Mouse (Mus musculus) intestine, postnatal 0 days (tissue): ENCODE measurements around the gene Kansl1. TPM values are rescaled to one million over a fixed set of nuclear protein-coding genes. Genes with fewer than 3 reads are reported as not detected.

Experiments used
- ATAC-seq: fragments of 200-750 bp; cut with Nextera tagmentation; 2 replicates; pipeline ENCODE4 v1.8.0; 2017; ENCODE audit warnings: mild to moderate bottlenecking, moderate TSS enrichment, moderate library complexity
- H3K27ac ChIP-seq: fragments of 300-500 bp; sonication (generic); 2 replicates; pipeline ENCODE4 v1.5.1; 2014; ENCODE audit warnings: mild to moderate bottlenecking, low read depth, low read length, moderate library complexity
- H3K27me3 ChIP-seq: fragments of 300-500 bp; sonication (generic); replicated peaks from 2 replicates; pipeline ENCODE4 v1.6.1; 2014; ENCODE audit warnings: low read length, mixed read lengths; ENCODE audit not compliant: control insufficient read depth, insufficient read depth
- H3K36me3 ChIP-seq: fragments of 300-500 bp; sonication (generic); 2 replicates; pipeline ENCODE4 v1.6.1; 2014; ENCODE audit warnings: mild to moderate bottlenecking, moderate library complexity; ENCODE audit not compliant: control insufficient read depth, insufficient read depth
- H3K4me1 ChIP-seq: fragments of 300-500 bp; sonication (generic); replicated peaks from 2 replicates; pipeline ENCODE4 v1.6.1; 2014; ENCODE audit warnings: antibody characterized with exemption, low read length, mixed read lengths; ENCODE audit not compliant: control insufficient read depth, insufficient read depth
- H3K4me2 ChIP-seq: fragments of 300-500 bp; sonication (generic); replicated peaks from 2 replicates; pipeline ENCODE4 v1.6.1; 2014; ENCODE audit warnings: low read depth, mild to moderate bottlenecking, moderate library complexity
- H3K4me3 ChIP-seq: fragments of 300-500 bp; sonication (generic); 2 replicates; pipeline ENCODE4 v1.5.1; 2014; ENCODE audit warnings: low read depth, low read length
- H3K9ac ChIP-seq: fragments of 300-500 bp; sonication (generic); 2 replicates; pipeline ENCODE4 v1.6.1; 2014; ENCODE audit warnings: mild to moderate bottlenecking, low read depth, low read length
- H3K9me3 ChIP-seq: fragments of 300-500 bp; sonication (generic); 2 replicates; pipeline ENCODE4 v1.6.1; 2016; ENCODE audit warnings: mixed run types; ENCODE audit not compliant: control insufficient read depth
- CTCF ChIP-seq: sonication (generic); IDR thresholded peaks from 2 replicates; pipeline ENCODE4 v1.5.1; 2016; ENCODE audit warnings: low read depth, mild to moderate bottlenecking, control low read depth, antibody characterized with exemption, moderate library complexity
- WGBS: fragments of 180-500 bp; shearing (Covaris S2); extraction: QIAGEN DNeasy Blood & Tissue Kit; methylation state at CpG from one replicate; pipeline ENCODE4 v1.1.7; 2014; 5-methylcytosine and 5-hydroxymethylcytosine counted together
- polyA plus RNA-seq: library from polyadenylated mRNA; unstranded; fragments of >200 nt; fragmentation: Nextera tagmentation; extraction: Ambion mirVana; gene quantifications from 2 replicates; pipeline ENCODE4 v1.2.1, GENCODE M21; 2015

The Kansl1 gene
- polyA plus RNA-seq, result 8.1 and 9.0 TPM in 2 replicates

DNA sequence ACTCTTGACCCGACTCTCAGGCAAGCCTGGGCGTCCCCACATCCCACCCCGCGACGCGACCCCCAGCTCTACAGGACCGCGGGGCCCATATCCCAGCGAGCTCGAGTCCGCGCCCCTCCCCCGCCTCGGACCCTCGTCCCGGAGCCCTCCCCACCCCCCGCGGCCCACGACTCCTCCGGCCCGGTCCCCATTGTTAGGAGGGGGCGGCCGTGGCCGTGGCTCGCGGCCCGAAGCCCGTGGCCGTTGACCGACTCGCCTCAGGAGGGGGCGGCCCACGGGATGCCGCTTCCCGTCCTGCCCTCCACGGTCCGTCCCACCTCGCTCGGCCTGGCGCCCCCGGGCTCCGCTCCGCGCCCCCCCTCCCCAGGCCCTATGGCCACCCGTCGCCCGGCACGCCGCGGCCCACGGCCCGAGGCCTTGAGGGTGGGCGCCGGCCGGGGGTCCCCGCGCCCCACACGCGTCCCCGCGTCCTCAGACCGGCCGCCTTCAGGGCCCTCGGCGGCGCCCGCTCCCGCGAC is at the start of gene Kansl1:
TSS of gene Kansl1 (minus strand) at position 111 of the 518 bp plus-strand sequence.
- no peak for TF ChIP-seq CTCF
- no peaks in the 10 kb centered on the region for H3K9me3 ChIP-seq
- H3K4me2 ChIP-seq, result peak within 1 kb of the TSS; percentile 94
- no peaks in the 10 kb centered on the region; the same call in 1 of the 2 replicates for H3K4me1 ChIP-seq
- ATAC-seq, result peak; percentile 75
- H3K27me3 ChIP-seq, result no peaks in the 10 kb centered on the region
- H3K27ac ChIP-seq, result peak within 1 kb of the TSS; percentile 57
- peak within 1 kb of the TSS; percentile 96 for H3K9ac ChIP-seq
- H3K36me3 ChIP-seq, result no peaks in the 10 kb centered on the region
- peak within 1 kb of the TSS; percentile 99 for H3K4me3 ChIP-seq
- under 1% methylated on average over 51 of the region's 69 CpGs for WGBS

DNA sequence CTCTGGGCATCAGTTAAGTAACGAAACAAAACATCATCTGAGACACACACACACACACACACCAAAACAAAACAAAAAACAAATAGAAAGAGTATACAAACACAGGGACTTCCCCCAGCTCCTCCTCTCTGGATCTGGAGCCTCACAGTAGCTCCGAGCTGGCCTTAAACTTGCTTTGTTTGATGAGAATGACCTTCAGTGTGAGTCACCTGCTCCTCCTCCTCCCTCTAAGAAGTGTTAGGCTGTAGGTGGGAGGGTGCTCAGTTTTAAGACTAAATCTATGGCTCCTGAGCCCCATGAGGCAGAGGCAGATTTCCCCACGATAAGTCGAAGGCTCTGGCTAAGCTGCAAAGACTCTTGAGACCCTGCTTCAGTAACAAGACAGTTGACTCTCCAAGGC is 43.8 kb upstream of the Kansl1 start:
- no peak for ATAC-seq
- Histone ChIP-seq H3K4me2 (no peak overlapping the region), H3K27me3 (no peaks in the 10 kb centered on the region), H3K36me3 (peaks cover 50% of the 10 kb centered on the region), H3K27ac (no peak overlapping the region), H3K9me3 (no peaks in the 10 kb centered on the region), H3K4me1 (no peaks in the 10 kb centered on the region), H3K4me3 (no peak overlapping the region), H3K9ac (no peak overlapping the region)
- 78% methylated on average over 4 of the region's 4 CpGs for WGBS
- no peak for TF ChIP-seq CTCF

DNA sequence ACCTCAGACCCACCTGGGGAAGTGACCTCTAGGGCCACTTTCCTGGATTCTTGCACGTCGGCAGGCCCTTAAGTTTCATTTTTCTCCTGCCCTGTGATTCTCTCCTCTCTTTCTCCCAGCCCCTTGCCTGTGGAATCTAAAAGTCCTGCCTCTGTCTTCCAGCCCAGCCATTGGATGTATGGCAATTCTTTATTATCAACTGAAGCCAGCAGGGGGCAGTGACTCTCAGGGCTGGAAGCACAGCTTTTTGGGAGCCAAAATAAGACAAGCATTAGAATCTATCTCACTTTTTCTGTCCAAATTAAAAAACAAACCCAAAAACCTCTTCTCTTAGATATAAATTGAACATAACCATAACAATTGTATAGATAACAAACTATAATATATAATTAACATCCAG is 41.9 kb upstream of the Kansl1 start:
- Histone ChIP-seq H3K9ac (no peak overlapping the region), H3K9me3 (no peaks in the 10 kb centered on the region), H3K4me3 (no peak overlapping the region), H3K36me3 (peaks cover 49% of the 10 kb centered on the region), H3K27me3 (no peaks in the 10 kb centered on the region), H3K4me1 (no peaks in the 10 kb centered on the region), H3K4me2 (no peak overlapping the region), H3K27ac (no peak overlapping the region)
- 85% methylated on average over 2 of the region's 2 CpGs for WGBS
- peak; percentile 74 for TF ChIP-seq CTCF
- ATAC-seq, result no peak

DNA sequence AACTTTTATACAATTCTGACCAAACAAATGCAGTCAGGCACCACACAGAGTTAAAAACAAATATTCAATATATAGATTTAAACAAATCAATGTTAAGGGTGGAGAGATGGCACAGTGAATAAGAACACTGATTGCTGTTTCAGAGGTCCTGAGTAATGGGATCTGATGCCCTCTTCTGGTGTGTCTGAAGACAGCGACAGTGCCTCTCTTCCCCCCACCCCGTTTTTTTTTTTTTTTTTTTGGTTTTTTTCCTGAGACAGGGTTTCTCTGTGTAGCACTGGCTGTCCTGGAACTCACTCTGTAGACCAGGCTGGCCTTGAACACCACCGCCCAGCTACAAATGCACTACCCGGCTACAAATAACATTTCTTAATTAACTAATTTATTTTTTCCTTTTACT is 39.8 kb upstream of the Kansl1 start:
- Histone ChIP-seq H3K4me3 (no peak overlapping the region), H3K4me1 (no peaks in the 10 kb centered on the region), H3K4me2 (no peak overlapping the region), H3K9me3 (no peaks in the 10 kb centered on the region), H3K36me3 (peaks cover 49% of the 10 kb centered on the region), H3K9ac (no peak overlapping the region), H3K27me3 (no peaks in the 10 kb centered on the region), H3K27ac (no peak overlapping the region)
- no peak for TF ChIP-seq CTCF
- 89% methylated on average over 4 of the region's 4 CpGs for WGBS
- ATAC-seq, result no peak

GRCm38 (mm10) chr11:104488292-104488691 is 19.6 kb upstream of the Kansl1 start:
- 85% methylated on average over 3 of the region's 3 CpGs for WGBS
- H3K9ac ChIP-seq, result no peak overlapping the region
- H3K27ac ChIP-seq, result no peak overlapping the region
- H3K4me1 ChIP-seq, result no peaks in the 10 kb centered on the region
- no peaks in the 10 kb centered on the region for H3K9me3 ChIP-seq
- H3K4me2 ChIP-seq, result no peak overlapping the region
- H3K36me3 ChIP-seq, result no peaks in the 10 kb centered on the region
- TF ChIP-seq CTCF, result peak; percentile 19; the same call in 1 of the 2 replicates
- no peak overlapping the region for H3K4me3 ChIP-seq
- no peak for ATAC-seq
- no peaks in the 10 kb centered on the region for H3K27me3 ChIP-seq

DNA sequence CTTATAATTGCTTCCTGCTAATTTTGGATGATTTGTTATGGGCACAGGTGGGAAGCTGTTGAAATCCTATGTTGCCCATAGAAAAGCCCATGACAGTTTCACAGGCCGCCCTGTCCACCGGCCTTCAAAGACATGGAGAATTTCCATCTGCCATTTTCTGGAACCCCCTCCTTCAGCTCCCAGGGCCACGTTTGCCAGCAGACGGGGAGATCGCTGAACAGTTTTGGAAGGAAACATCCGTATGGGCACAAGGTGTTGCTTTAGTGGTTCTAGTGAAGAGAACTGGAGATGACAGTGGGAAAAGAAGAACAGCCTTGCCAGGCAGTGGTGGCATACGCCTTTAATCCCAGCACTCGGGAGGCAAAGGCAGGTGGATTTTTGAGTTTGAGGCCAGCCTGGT is 13.3 kb upstream of the Kansl1 start:
- no peaks in the 10 kb centered on the region for H3K27me3 ChIP-seq
- 87% methylated on average over 8 of the region's 8 CpGs for WGBS
- no peak for TF ChIP-seq CTCF
- no peak overlapping the region for H3K4me2 ChIP-seq
- no peak overlapping the region for H3K4me3 ChIP-seq
- ATAC-seq, result no peak
- H3K36me3 ChIP-seq, result no peaks in the 10 kb centered on the region
- H3K9ac ChIP-seq, result no peak overlapping the region
- no peak overlapping the region for H3K27ac ChIP-seq
- no peaks in the 10 kb centered on the region for H3K4me1 ChIP-seq
- H3K9me3 ChIP-seq, result no peaks in the 10 kb centered on the region

DNA sequence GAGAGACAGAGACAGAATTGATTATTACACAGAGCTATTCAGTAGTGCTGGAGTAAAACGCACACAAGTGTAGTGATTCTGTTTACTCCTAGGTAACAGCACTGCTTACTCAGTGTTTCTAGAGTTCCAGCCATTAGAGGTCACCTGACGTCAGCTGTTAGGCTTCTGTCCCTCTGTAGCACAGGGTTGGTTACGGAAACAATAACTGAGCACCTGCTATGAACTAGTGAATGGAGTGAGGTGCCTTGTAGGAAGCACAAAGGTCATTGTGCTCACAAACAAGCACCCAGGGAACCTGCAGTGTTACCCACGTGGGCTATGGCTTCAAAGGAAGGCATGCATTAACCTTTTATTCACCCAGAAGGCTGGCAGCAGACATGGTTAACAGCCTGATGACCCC is 10.8 kb upstream of the Kansl1 start:
- Histone ChIP-seq H3K27me3 (no peaks in the 10 kb centered on the region), H3K4me2 (no peak overlapping the region), H3K4me3 (no peak overlapping the region), H3K9me3 (no peaks in the 10 kb centered on the region), H3K9ac (no peak overlapping the region), H3K36me3 (no peaks in the 10 kb centered on the region), H3K4me1 (no peaks in the 10 kb centered on the region), H3K27ac (no peak overlapping the region)
- 34% methylated on average over 4 of the region's 4 CpGs for WGBS
- peak; percentile 96 for ATAC-seq
- no peak for TF ChIP-seq CTCF
